Mouse (Mus musculus) adrenal gland, adult 2 months (tissue): ENCODE measurements around the gene Dvl3. TPM values are rescaled to one million over a fixed set of nuclear protein-coding genes. Genes with fewer than 3 reads are reported as not detected.

Experiments used
- DNase-seq: peaks from one replicate; pipeline ENCODE4 v3.0.0; 2021
- polyA plus RNA-seq: library from polyadenylated mRNA; depleted of rRNA; stranded (reverse); fragments of >200 nt; gene quantifications from 2 replicates; pipeline ENCODE4 v1.2.3, GENCODE M21; 2012
- total RNA-seq, 2 experiments: library from RNA; stranded (reverse); gene quantifications; 2 replicates each; pipeline ENCODE4 v1.2.3; 2021

Dvl3 gene
- total and polyA plus RNA-seq, 3 experiments = 32.3 to 52.2 (median 45.5) TPM

- DNase-seq = no peak
These were observed 18.7 kb upstream of the Dvl3 start for GRCm38 (mm10) chr16:20497980-20498676.

DNA sequence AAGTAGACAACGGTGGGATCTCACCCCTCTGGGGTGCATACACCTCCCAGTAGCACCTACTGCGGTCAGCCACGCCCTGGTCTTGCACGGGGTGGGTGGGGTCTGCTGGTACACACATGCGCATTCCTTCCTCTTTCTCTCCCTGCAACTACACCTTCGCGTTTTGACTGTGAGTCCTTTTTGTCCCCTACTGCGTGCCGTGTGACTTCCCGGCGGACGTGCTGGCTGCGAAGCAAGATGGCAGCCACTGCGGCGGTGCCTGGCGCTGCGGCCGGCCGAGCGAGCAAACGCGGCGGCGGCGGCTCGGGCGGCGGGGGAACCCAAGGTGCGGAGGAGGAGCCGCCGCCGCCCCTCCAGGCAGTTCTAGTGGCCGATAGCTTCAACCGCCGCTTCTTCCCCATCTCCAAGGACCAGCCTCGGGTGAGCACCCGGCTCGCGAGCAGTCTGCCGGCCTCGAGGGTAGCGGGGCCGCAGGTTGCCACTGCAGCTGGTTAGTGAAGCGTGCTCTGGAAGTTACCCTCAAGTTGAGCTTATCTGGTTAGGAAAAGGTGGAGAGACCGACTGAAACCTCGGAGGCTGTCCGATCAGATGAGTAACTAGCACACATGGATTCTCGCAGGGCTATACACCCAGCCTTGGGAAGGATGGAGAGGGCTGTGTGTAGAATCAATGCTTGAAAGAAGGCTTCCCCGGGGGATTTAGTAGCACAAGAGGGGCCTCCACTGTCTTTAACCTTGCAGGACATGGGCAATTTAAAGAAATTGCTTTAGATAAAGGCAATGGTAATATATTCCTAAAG is 17.9 kb upstream of the Dvl3 start, which contains the start of gene Eif2b5:
Gene Eif2b5, plus strand, starts transcription at position 141 of the 799 bp plus-strand sequence.
- peak; percentile 97 for DNase-seq

- DNase-seq = no peak
These were observed 10.8 kb upstream of the Dvl3 start for GRCm38 (mm10) chr16:20506000-20506399.

DNA sequence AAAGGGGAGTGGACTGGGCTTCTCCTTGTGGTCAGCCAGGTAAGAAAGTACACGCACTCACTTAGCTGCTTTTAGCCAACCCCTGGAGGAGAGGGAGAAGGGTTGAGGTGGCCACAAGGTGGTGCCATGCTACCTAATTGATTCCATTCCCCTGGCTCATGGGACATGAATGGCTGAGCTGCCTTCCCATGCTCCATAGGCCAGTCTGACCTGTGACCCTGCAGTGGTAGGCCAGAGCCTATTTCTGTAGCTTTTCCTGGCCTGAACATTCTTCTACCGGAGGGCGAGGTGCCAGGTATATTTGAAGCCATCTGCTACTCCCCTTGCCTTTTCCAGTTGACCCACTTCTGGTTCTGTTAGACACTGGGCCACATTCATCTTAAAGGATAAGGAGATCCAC is 7.4 kb upstream of the Dvl3 start:
- peak; percentile 56 for DNase-seq

GRCm38 (mm10) chr16:20511277-20511847 is 5.4 kb upstream of the Dvl3 start:
- DNase-seq = no peak

DNA sequence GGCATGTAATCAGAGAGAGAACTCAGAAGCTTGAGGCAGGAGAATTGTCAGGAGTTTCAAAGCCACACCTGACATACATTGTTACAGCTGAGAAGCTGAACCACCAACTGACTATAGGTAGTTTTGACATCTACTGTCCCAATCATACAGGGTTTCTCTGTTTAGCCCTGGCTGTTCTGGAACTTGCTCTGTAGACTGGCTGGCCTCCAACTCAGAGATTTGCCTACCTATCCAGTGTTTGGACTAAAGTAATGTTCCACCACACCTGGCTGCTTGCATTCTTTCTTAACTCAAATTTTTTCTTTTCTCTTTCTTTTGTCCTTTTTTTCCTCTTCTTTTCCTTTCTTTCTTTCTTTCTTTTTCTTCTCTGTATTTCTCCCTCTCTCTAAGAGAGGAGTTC is 750 bp upstream of the Dvl3 start:
- no peak for DNase-seq

DNA sequence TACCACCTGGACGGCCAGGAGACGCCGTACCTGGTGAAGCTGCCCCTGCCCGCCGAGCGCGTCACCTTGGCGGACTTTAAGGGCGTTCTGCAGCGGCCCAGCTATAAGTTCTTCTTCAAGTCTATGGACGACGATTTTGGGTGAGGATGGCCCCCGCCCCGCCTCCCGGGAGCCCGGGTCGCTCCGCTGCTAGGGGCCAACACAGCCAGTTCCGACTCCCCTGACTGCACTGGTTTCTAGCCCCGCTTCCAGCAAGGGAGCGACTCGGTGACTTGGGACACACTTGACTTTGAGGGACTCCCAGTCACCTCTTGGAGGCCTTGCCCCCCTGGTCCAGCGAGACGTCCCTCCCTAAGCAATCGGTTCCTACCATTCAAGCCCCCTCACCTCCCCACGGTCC is 434 bp downstream of the Dvl3 start:
- DNase-seq = no peak

DNA sequence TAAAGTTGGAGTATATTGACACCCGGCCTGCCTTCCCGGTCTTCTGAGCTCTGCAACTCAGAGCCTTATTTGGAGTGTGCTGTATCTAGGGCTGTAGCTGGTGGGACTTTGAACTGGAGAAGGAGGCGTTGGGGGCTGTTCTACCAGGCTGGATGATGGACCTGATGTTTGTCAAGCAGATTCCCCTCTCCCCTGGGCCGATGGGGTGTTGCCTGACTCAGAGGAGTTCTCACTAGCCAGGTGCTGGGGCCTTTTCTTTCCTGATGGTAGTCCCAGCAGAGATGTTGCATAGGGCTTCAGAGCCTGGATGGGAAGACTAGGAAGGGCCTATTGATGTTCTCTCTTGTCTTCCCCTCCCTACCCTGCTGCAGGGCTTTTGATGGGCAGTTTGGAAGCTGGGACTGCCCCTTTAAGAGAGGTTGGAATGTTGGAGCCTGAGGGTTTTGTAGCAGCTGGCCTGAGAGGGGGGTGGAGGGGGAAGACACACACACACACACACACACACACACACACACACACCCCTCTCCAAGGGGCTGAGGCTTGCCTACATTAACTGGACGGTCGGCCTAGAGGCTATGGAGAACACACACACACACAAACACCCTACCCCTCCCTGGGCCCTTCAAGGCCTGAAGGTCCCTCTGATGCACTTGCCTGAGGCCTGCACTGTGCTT is 1.1 kb downstream of the Dvl3 start:
- DNase-seq = peak; percentile 42

DNA sequence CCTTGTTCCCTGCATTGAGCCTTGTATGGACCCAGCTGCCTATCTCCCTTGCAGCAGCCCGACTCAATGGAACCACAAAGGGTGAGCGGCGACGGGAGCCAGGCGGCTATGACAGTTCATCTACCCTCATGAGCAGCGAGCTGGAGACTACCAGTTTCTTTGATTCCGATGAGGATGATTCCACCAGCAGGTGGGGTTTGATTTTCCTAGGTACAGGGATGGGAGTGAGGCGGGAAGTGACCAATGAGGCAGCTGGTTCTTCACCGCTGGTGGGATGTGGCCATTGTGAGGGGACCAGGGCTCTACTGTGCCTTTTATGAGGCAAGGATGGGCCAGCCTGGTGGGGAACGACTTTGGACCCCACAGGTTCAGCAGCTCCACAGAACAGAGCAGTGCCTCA is 7.1 kb downstream of the Dvl3 start:
- DNase-seq = no peak

DNA sequence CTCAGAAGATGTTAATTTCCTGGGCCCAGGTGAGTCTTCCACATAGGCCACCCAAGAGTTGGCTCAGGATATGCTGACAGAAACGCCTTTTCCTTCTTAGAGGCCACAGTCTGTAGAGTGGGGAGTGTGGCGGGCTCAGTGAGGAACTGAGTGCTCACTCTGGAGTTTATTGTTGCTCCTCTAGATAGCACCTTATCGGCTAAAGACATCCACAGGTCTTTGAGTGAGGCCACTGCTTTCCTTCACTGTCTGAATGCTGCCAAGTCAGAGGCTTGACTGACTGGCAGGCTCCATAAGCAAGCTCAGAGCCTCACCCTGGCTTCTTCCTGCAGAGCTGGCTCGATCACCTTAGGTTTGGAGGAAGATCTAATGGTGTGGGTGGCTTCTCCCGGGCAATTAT is 12.0 kb downstream of the Dvl3 start:
- no peak for DNase-seq

DNA sequence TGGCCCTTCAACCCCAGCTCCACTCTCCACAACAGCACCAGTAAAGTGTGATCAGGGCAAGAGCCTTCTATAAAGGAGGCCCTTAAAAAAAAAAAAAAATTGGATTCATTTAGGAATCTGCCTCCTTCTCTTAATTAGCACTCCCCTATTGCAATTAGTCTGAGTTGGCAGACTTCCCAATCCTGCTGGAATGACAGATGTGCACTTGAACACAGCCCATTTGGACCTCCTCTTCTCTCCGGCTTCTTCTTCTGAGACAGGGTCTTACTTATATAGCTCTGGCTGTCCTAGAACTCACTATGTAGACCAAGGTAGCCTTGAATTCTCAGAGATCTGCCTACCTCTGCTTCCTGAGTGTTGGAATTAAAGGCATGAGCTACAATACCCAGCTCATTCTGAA is 12.6 kb downstream of the Dvl3 start:
- no peak for DNase-seq

- no peak for DNase-seq
These were observed 14.2 kb downstream of the Dvl3 start for GRCm38 (mm10) chr16:20530941-20531340.

DNA sequence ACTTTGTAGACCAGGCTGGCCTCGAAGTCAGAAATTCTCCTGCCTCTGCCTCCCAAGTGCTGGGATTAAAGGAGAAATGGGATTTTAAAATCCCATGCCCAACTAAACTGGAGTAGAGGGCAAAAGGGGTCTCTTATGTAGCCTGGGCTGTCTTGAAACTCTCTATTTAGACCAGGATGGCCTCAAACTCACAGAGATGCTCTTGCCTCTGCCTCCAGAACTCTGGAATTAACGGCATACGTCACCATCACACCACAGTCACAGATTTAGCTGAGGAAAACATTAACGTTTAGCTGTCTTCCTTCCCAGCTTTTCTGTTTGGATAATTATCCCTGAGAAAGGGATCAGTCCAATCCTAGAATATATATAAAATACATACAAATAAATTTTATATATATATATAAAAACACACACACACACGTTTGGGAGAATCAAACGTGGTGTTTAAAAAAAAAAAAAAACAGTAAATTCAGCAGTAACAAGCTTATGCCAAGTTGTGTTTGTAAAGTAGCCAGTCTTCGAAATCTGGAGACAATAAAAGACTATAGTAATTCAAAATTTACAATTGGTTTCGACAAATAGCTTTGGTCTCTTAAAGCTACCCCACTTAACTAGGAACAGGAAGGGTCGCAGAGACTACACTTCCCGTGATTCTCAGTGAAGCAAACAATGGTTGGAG is 18.0 kb downstream of the Dvl3 start:
- no peak for DNase-seq

DNA sequence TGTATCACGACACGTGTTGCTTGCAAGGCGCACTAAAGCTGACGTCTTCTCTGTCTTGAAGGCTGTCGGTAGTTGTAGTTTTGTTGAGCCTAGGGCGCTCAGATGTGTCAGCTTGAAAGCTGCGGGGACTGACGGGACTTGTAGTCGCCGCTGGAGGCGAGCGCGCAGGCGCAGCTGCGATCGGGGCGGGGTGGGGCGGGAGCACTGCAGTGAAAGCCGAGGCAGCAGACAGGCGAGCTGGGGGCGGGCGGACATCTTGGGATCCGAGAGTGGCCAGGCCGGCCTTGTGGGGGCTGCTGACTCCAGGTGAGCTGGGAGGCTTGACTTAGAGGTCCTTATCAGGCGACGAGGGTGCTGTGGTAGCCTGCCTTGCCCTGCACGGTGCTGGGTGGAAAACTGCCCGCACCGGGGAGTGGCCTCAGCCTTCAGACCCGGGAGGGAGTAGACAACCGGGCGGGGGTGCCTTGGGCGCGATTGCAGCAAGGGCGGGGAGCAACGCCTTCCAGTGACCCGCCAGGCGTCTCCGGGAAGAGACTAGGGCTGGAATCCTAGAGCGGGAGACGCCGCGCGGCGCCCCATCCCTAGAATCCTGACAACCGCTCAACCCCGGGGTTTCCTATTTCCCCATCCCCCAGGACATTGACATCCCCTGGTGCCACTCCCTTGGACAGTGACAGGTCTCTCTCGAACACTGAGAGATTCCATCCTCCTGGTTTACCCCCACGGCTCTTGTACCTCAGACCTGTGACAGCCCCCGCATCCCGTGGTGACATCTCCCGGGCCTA is 18.7 kb downstream of the Dvl3 start, which contains the start of gene Ap2m1:
Gene Ap2m1, plus strand, starts transcription at position 183 of the 785 bp plus-strand sequence.
- DNase-seq = peak; percentile 96

DNA sequence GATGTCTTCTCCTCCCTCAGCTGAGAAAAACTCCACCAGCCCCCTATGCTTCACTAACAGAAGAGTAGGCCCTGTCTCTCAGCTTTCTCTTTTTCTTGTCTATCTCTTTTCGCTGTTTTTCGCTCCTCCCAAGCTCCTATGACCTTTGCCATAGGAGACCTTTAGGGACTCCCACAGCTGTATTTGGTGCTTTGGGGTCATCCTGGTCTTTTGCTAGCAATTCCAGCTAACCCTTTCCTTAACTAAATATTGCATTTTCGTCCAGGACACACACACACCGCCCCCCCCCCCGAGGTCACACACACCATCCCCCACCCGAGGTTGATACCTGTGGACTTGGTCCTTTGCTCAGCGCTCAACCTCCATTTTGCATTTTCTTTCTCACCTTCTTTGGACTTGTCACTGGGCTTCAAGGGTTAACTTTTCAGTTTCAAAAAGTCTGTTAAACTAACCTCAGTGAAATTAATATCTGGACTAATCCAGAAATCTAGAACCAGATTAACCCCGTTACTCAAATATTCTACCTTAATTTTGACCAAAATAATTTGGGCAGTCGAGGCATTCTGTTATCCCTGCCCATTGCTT is 19.4 kb downstream of the Dvl3 start:
- DNase-seq = no peak

- DNase-seq = peak; percentile 77
These were observed 20.3 kb downstream of the Dvl3 start for GRCm38 (mm10) chr16:20537071-20537471.

DNA sequence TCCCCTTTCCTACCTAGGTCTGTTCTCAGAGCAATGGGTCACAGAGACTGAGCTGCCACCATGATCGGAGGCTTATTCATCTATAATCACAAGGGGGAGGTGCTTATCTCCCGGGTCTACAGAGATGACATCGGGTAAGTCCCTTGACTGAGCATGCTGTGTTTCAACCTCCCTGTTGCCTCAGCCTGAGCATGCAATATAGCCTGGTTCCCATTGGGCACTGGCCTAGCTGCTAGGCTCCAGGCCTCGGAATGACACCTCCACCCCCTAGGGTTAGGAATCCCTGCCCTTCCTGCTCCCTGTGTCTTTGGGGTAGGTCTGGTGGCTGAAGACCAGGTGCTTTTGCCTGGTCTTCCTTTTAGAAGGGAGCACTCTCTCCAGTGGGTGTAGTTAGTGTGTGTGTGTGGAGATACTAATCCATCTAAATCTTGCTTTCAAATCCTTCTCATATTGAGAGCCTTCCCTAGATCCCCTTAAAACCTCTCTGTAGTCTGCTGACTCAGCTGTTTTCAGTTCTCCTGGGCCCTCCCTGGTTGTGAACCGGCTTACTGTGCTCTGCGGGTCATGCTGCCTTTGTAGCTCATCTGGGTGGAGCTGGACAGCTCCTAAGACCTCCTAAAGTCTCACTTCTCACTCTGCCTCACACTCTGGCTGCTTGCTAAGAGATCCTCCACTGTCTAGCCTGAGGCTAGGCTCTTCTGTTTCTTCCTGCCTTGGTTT is 21.0 kb downstream of the Dvl3 start:
- no peak for DNase-seq

GRCm38 (mm10) chr16:20539649-20540048 is 22.9 kb downstream of the Dvl3 start:
- DNase-seq = no peak

GRCm38 (mm10) chr16:20540438-20540837 is 23.7 kb downstream of the Dvl3 start:
- DNase-seq = peak; percentile 69

- no peak for DNase-seq
These were observed 28.9 kb downstream of the Dvl3 start for GRCm38 (mm10) chr16:20545696-20546095.
